Mouse (Mus musculus) kidney, postnatal 10 days (tissue): ENCODE measurements around the gene Gm17604.

Experiments
- DNase-seq: peaks from one replicate; pipeline ENCODE4 v3.0.0; 2021; ENCODE audit warnings: mixed read lengths

The Gm17604 gene

GRCm38 (mm10) chrX:165004779-165005324 lies at the start of gene Gm17604:
Gene Gm17604, minus strand, starts transcription at chrX:165004829.
- no peak for DNase-seq

GRCm38 (mm10) chrX:165049929-165050328 lies 45.3 kb upstream of the Gm17604 start:
- no peak for DNase-seq

- no peak for DNase-seq
Observed at GRCm38 (mm10) chrX:165003141-165003540, 1.5 kb downstream of the Gm17604 start.

- DNase-seq = peak; percentile 90
Observed at GRCm38 (mm10) chrX:164980193-164980775, 24.3 kb downstream of the Gm17604 start, which contains the start of the genes Mospd2 and Fancb. Gene Mospd2, minus strand, starts transcription at chrX:164980375. Gene Fancb, plus strand, starts transcription at chrX:164980592.

- DNase-seq = no peak
Observed at GRCm38 (mm10) chrX:164978866-164979265, 25.8 kb downstream of the Gm17604 start.

- no peak for DNase-seq
Observed at GRCm38 (mm10) chrX:164971206-164971605, 33.4 kb downstream of the Gm17604 start.

GRCm38 (mm10) chrX:164965750-164966448 lies 38.7 kb downstream of the Gm17604 start:
- no peak for DNase-seq
